Mouse (Mus musculus): ENCODE measurements around the gene Sumf2. TPM values are rescaled to one million over a fixed set of nuclear protein-coding genes. Genes with fewer than 3 reads are reported as not detected.
A peak's percentile ranks its signal among the peaks of the same experiment; 100 is the strongest.

The Sumf2 gene
- 54.0 and 59.2 TPM in 2 replicates for polyA plus RNA-seq (2015; fragmentation: Nextera tagmentation; extraction: Ambion mirVana)

GRCm38 (mm10) chr5:129846752-129847557 lies at the start of gene Sumf2:
Sumf2 (plus strand) TSS chr5:129846986.
- H3K27ac ChIP-seq (ENCODE audit: low read length), result peak within 1 kb of the TSS; percentile 69
- peaks cover 11% of the 10 kb centered on the region; the same call in 1 of the 2 replicates for H3K4me1 ChIP-seq (ENCODE audit: insufficient read depth, low read length)
- 11% methylated on average over 22 of the region's 22 CpGs for WGBS
- H3K27me3 ChIP-seq (ENCODE audit: insufficient read depth, low read length), result no peaks in the 10 kb centered on the region
- peak within 1 kb of the TSS; percentile 87 for H3K4me3 ChIP-seq (ENCODE audit: low read length)
- ATAC-seq (ENCODE audit: low FRiP score, low TSS enrichment), result peak; percentile 99
- peaks cover 29% of the 10 kb centered on the region for H3K36me3 ChIP-seq (ENCODE audit: insufficient read depth, low read length)
- no peaks in the 10 kb centered on the region for H3K9me3 ChIP-seq (ENCODE audit: low read length)
- peak within 1 kb of the TSS; percentile 89 for H3K9ac ChIP-seq (replicated peaks; ENCODE audit: low read length)
- peak within 1 kb of the TSS; percentile 63 for H3K4me2 ChIP-seq (replicated peaks; ENCODE audit: low read depth, low read length)

GRCm38 (mm10) chr5:129844848-129845247 lies 1.9 kb upstream of the Sumf2 start:
- H3K4me3 ChIP-seq (ENCODE audit: low read length), result no peak overlapping the region
- H3K9ac ChIP-seq (replicated peaks; ENCODE audit: low read length), result no peak overlapping the region
- no peaks in the 10 kb centered on the region for H3K27me3 ChIP-seq (ENCODE audit: insufficient read depth, low read length)
- peaks cover 11% of the 10 kb centered on the region; the same call in 1 of the 2 replicates for H3K4me1 ChIP-seq (ENCODE audit: insufficient read depth, low read length)
- ATAC-seq (ENCODE audit: low FRiP score, low TSS enrichment), result no peak
- H3K9me3 ChIP-seq (ENCODE audit: low read length), result no peaks in the 10 kb centered on the region
- peaks cover 26% of the 10 kb centered on the region for H3K36me3 ChIP-seq (ENCODE audit: insufficient read depth, low read length)
- no peak overlapping the region for H3K4me2 ChIP-seq (replicated peaks; ENCODE audit: low read depth, low read length)
- no peak overlapping the region for H3K27ac ChIP-seq (ENCODE audit: low read length)
- WGBS, result 94% methylated on average over 5 of the region's 5 CpGs

GRCm38 (mm10) chr5:129847558-129847820 lies 703 bp downstream of the Sumf2 start:
- Histone ChIP-seq H3K4me3 (ENCODE audit: low read length) (peak overlapping the region; percentile 87), H3K9ac (replicated peaks; ENCODE audit: low read length) (peak overlapping the region; percentile 89), H3K4me1 (ENCODE audit: insufficient read depth, low read length) (peaks cover 11% of the 10 kb centered on the region; the same call in 1 of the 2 replicates), H3K27ac (ENCODE audit: low read length) (no peak overlapping the region), H3K4me2 (replicated peaks; ENCODE audit: low read depth, low read length) (peak overlapping the region; percentile 63), H3K36me3 (ENCODE audit: insufficient read depth, low read length) (peaks cover 29% of the 10 kb centered on the region), H3K27me3 (ENCODE audit: insufficient read depth, low read length) (no peaks in the 10 kb centered on the region), H3K9me3 (ENCODE audit: low read length) (no peaks in the 10 kb centered on the region)
- 53% methylated on average over 8 of the region's 8 CpGs for WGBS
- ATAC-seq (ENCODE audit: low FRiP score, low TSS enrichment), result no peak

GRCm38 (mm10) chr5:129855163-129855562 lies 8.4 kb downstream of the Sumf2 start:
- Histone ChIP-seq H3K27ac (ENCODE audit: low read length) (no peak overlapping the region), H3K27me3 (ENCODE audit: insufficient read depth, low read length) (no peaks in the 10 kb centered on the region), H3K4me1 (ENCODE audit: insufficient read depth, low read length) (no peaks in the 10 kb centered on the region), H3K9me3 (ENCODE audit: low read length) (no peaks in the 10 kb centered on the region), H3K9ac (replicated peaks; ENCODE audit: low read length) (no peak overlapping the region), H3K4me3 (ENCODE audit: low read length) (no peak overlapping the region), H3K36me3 (ENCODE audit: insufficient read depth, low read length) (peaks cover 33% of the 10 kb centered on the region), H3K4me2 (replicated peaks; ENCODE audit: low read depth, low read length) (no peak overlapping the region)
- peak; percentile 73; the same call in 1 of the 2 replicates for ATAC-seq (ENCODE audit: low FRiP score, low TSS enrichment)
- WGBS, result 39% methylated on average over 5 of the region's 5 CpGs

- no peak overlapping the region for H3K27ac ChIP-seq (ENCODE audit: low read length)
- WGBS, result 84% methylated on average over 5 of the region's 5 CpGs
- no peak for ATAC-seq (ENCODE audit: low FRiP score, low TSS enrichment)
- no peak overlapping the region for H3K4me3 ChIP-seq (ENCODE audit: low read length)
- H3K4me1 ChIP-seq (ENCODE audit: insufficient read depth, low read length), result no peaks in the 10 kb centered on the region
- H3K36me3 ChIP-seq (ENCODE audit: insufficient read depth, low read length), result peaks cover 38% of the 10 kb centered on the region
- H3K9ac ChIP-seq (replicated peaks; ENCODE audit: low read length), result no peak overlapping the region
- no peaks in the 10 kb centered on the region for H3K9me3 ChIP-seq (ENCODE audit: low read length)
- H3K4me2 ChIP-seq (replicated peaks; ENCODE audit: low read depth, low read length), result no peak overlapping the region
- no peaks in the 10 kb centered on the region for H3K27me3 ChIP-seq (ENCODE audit: insufficient read depth, low read length)
Measured at GRCm38 (mm10) chr5:129856414-129856813, 9.6 kb downstream of the Sumf2 start.

- Histone ChIP-seq H3K27me3 (ENCODE audit: insufficient read depth, low read length) (no peaks in the 10 kb centered on the region), H3K27ac (ENCODE audit: low read length) (no peak overlapping the region), H3K4me3 (ENCODE audit: low read length) (no peak overlapping the region), H3K4me2 (replicated peaks; ENCODE audit: low read depth, low read length) (no peak overlapping the region), H3K9me3 (ENCODE audit: low read length) (no peaks in the 10 kb centered on the region; the same call in 1 of the 2 replicates), H3K36me3 (ENCODE audit: insufficient read depth, low read length) (peaks cover 33% of the 10 kb centered on the region), H3K9ac (replicated peaks; ENCODE audit: low read length) (no peak overlapping the region), H3K4me1 (ENCODE audit: insufficient read depth, low read length) (peaks cover 6% of the 10 kb centered on the region)
- WGBS, result 98% methylated on average over 6 of the region's 6 CpGs
- ATAC-seq (ENCODE audit: low FRiP score, low TSS enrichment), result no peak
Measured at GRCm38 (mm10) chr5:129862325-129862724, 15.5 kb downstream of the Sumf2 start.

GRCm38 (mm10) chr5:129864467-129864866 lies 17.7 kb downstream of the Sumf2 start:
- Histone ChIP-seq H3K27me3 (ENCODE audit: insufficient read depth, low read length) (no peaks in the 10 kb centered on the region), H3K4me1 (ENCODE audit: insufficient read depth, low read length) (peaks cover 6% of the 10 kb centered on the region), H3K27ac (ENCODE audit: low read length) (no peak overlapping the region), H3K9ac (replicated peaks; ENCODE audit: low read length) (0 out of 2 replicates have a peak overlapping the region, but pooled peaks have one; percentile 38), H3K4me3 (ENCODE audit: low read length) (peak overlapping the region; percentile 13; the same call in 1 of the 2 replicates), H3K9me3 (ENCODE audit: low read length) (no peaks in the 10 kb centered on the region; the same call in 1 of the 2 replicates), H3K4me2 (replicated peaks; ENCODE audit: low read depth, low read length) (peak overlapping the region; percentile 33), H3K36me3 (ENCODE audit: insufficient read depth, low read length) (peaks cover 23% of the 10 kb centered on the region)
- peak; percentile 39; the same call in 1 of the 2 replicates for ATAC-seq (ENCODE audit: low FRiP score, low TSS enrichment)
- 7% methylated on average over 18 of the region's 18 CpGs for WGBS

- WGBS, result 83% methylated on average over 12 of the region's 12 CpGs
- no peak for ATAC-seq (ENCODE audit: low FRiP score, low TSS enrichment)
- Histone ChIP-seq H3K9me3 (ENCODE audit: low read length) (no peaks in the 10 kb centered on the region; the same call in 1 of the 2 replicates), H3K4me1 (ENCODE audit: insufficient read depth, low read length) (peaks cover 6% of the 10 kb centered on the region), H3K4me2 (replicated peaks; ENCODE audit: low read depth, low read length) (no peak overlapping the region), H3K27ac (ENCODE audit: low read length) (no peak overlapping the region), H3K4me3 (ENCODE audit: low read length) (no peak overlapping the region), H3K9ac (replicated peaks; ENCODE audit: low read length) (no peak overlapping the region), H3K27me3 (ENCODE audit: insufficient read depth, low read length) (no peaks in the 10 kb centered on the region), H3K36me3 (ENCODE audit: insufficient read depth, low read length) (peaks cover 14% of the 10 kb centered on the region)
Measured at GRCm38 (mm10) chr5:129865841-129866240, 19.1 kb downstream of the Sumf2 start.

GRCm38 (mm10) chr5:129869238-129869995 lies 22.6 kb downstream of the Sumf2 start:
- no peak for ATAC-seq (ENCODE audit: low FRiP score, low TSS enrichment)
- Histone ChIP-seq H3K36me3 (ENCODE audit: insufficient read depth, low read length) (no peaks in the 10 kb centered on the region), H3K4me1 (ENCODE audit: insufficient read depth, low read length) (peaks cover 2% of the 10 kb centered on the region), H3K4me3 (ENCODE audit: low read length) (no peak overlapping the region), H3K27me3 (ENCODE audit: insufficient read depth, low read length) (no peaks in the 10 kb centered on the region), H3K27ac (ENCODE audit: low read length) (no peak overlapping the region), H3K4me2 (replicated peaks; ENCODE audit: low read depth, low read length) (no peak overlapping the region), H3K9ac (replicated peaks; ENCODE audit: low read length) (no peak overlapping the region), H3K9me3 (ENCODE audit: low read length) (no peaks in the 10 kb centered on the region)
- WGBS, result 87% methylated on average over 19 of the region's 19 CpGs
